Mouse (Mus musculus) adrenal gland, postnatal 10 days (tissue): ENCODE results near the gene Cmtm4. TPM values are rescaled to one million over a fixed set of nuclear protein-coding genes. Genes with fewer than 3 reads are reported as not detected.
A peak's percentile ranks its signal among the peaks of the same experiment; 100 is the strongest.

ENCODE experiments used
- DNase-seq: peaks from one replicate; pipeline ENCODE4 v3.0.0; 2021; ENCODE audit warnings: mixed read lengths
- total RNA-seq, 2 experiments: library from RNA; stranded (reverse); gene quantifications; 2 replicates each; pipeline ENCODE4 v1.2.3; 2021

Cmtm4 gene
- total RNA-seq, 2 experiments from 2014 or later, result 35.4 to 37.8 TPM

- no peak for DNase-seq
Observed at GRCm38 (mm10) chr8:104411468-104411867, 15.9 kb upstream of the Cmtm4 start.

- DNase-seq, result no peak
Observed at GRCm38 (mm10) chr8:104410628-104411273, 15.1 kb upstream of the Cmtm4 start.

GRCm38 (mm10) chr8:104408328-104409110 lies 12.9 kb upstream of the Cmtm4 start:
- no peak for DNase-seq

- no peak for DNase-seq
Observed at GRCm38 (mm10) chr8:104406340-104407128, 10.9 kb upstream of the Cmtm4 start.

- no peak for DNase-seq
Observed at GRCm38 (mm10) chr8:104405430-104406187, 10.0 kb upstream of the Cmtm4 start.

GRCm38 (mm10) chr8:104403596-104403995 lies 8.0 kb upstream of the Cmtm4 start:
- DNase-seq, result no peak

GRCm38 (mm10) chr8:104394801-104395702 lies 555 bp downstream of the Cmtm4 start:
- DNase-seq, result peak; percentile 60

- no peak for DNase-seq
Observed at GRCm38 (mm10) chr8:104393767-104394166, 1.8 kb downstream of the Cmtm4 start.

GRCm38 (mm10) chr8:104393139-104393538 lies 2.5 kb downstream of the Cmtm4 start:
- no peak for DNase-seq

GRCm38 (mm10) chr8:104390245-104390644 lies 5.4 kb downstream of the Cmtm4 start:
- no peak for DNase-seq

- DNase-seq, result peak; percentile 76
Observed at GRCm38 (mm10) chr8:104387980-104388379, 7.6 kb downstream of the Cmtm4 start.

- DNase-seq, result no peak
Observed at GRCm38 (mm10) chr8:104387501-104387900, 8.1 kb downstream of the Cmtm4 start.

GRCm38 (mm10) chr8:104386693-104387092 lies 8.9 kb downstream of the Cmtm4 start:
- DNase-seq, result no peak

GRCm38 (mm10) chr8:104383977-104384376 lies 11.6 kb downstream of the Cmtm4 start:
- peak; percentile 64 for DNase-seq

- peak; percentile 38 for DNase-seq
Observed at GRCm38 (mm10) chr8:104383296-104383695, 12.3 kb downstream of the Cmtm4 start.

- DNase-seq, result no peak
Observed at GRCm38 (mm10) chr8:104380961-104381411, 14.6 kb downstream of the Cmtm4 start.

GRCm38 (mm10) chr8:104380269-104380668 lies 15.3 kb downstream of the Cmtm4 start:
- DNase-seq, result no peak

- no peak for DNase-seq
Observed at GRCm38 (mm10) chr8:104379301-104379836, 16.2 kb downstream of the Cmtm4 start.

GRCm38 (mm10) chr8:104376669-104377068 lies 18.9 kb downstream of the Cmtm4 start:
- DNase-seq, result no peak

GRCm38 (mm10) chr8:104375959-104376358 lies 19.6 kb downstream of the Cmtm4 start:
- no peak for DNase-seq
